Mouse (Mus musculus): ENCODE measurements around the gene Faap20.

Gene Faap20

GRCm38 (mm10) chr4:155301965-155302364 lies 52.4 kb downstream of the Faap20 start:
- no peaks in the 10 kb centered on the region for H3K27me3 ChIP-seq (ENCODE audit: control insufficient read depth, insufficient read depth, low read length, poor library complexity, severe bottlenecking)
- DNase-seq (ENCODE audit: low read depth, low spot score), result no peak
- no peaks in the 10 kb centered on the region for H3K36me3 ChIP-seq (ENCODE audit: control insufficient read depth, insufficient read depth, low read length, poor library complexity, severe bottlenecking)

GRCm38 (mm10) chr4:155304508-155305096 lies 55.0 kb downstream of the Faap20 start:
- no peaks in the 10 kb centered on the region for H3K27me3 ChIP-seq (ENCODE audit: control insufficient read depth, insufficient read depth, low read length, poor library complexity, severe bottlenecking)
- no peak for DNase-seq (ENCODE audit: low read depth, low spot score)

GRCm38 (mm10) chr4:155305531-155306031 lies 56.0 kb downstream of the Faap20 start:
- no peaks in the 10 kb centered on the region for H3K27me3 ChIP-seq (ENCODE audit: control insufficient read depth, insufficient read depth, low read length, poor library complexity, severe bottlenecking)
- no peak for DNase-seq (ENCODE audit: low read depth, low spot score)

More at GRCm38 (mm10) chr4:155304508-155305096, 55.0 kb downstream of the Faap20 start:
- H3K36me3 ChIP-seq (ENCODE audit: control insufficient read depth, insufficient read depth, low read length, poor library complexity, severe bottlenecking), result no peaks in the 10 kb centered on the region

More at GRCm38 (mm10) chr4:155305531-155306031, 56.0 kb downstream of the Faap20 start:
- H3K36me3 ChIP-seq (ENCODE audit: control insufficient read depth, insufficient read depth, low read length, poor library complexity, severe bottlenecking), result no peaks in the 10 kb centered on the region
